Mouse (Mus musculus) heart, postnatal 0 days (tissue): ENCODE measurements at regions not wholly inside any gene's neighbourhood (a gene's known extent, or its start where the extent isn't known, plus 50 kb on each side); places are given as distances from the start of the nearest gene placed in this dataset.

ENCODE experiments used
- CTCF ChIP-seq: IDR thresholded peaks from 2 replicates; pipeline ENCODE4 v1.5.1; 2016; ENCODE audit warnings: antibody characterized with exemption, control low read depth, low read depth
- EP300 ChIP-seq: IDR thresholded peaks from 2 replicates; pipeline ENCODE4 v1.6.1; 2016; ENCODE audit warnings: antibody characterized with exemption, low read depth

DNA sequence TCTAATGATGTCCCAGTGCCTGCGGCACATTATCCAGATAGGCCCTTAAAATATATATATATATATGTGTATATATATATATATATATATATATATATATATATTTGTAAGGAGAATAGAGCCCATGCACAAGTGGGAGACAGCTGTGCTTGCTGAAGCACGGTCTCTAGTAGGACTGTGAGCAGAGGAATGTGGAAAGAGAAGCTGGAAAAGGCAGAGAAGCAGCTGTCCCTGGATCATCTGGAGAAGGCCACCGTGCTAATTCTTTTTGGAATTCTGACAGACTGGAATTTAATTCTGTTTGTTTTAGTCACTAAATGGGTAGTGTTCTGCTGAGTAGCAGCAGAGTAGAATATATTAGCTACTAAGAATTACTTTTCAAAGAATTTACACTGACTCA, 370.4 kb upstream of the Tle4 start:
- no peak for TF ChIP-seq EP300
- no peak for TF ChIP-seq CTCF
